Mouse (Mus musculus) bone marrow, adult 2 months (tissue): ENCODE results near the gene Pik3r1. TPM values are rescaled to one million over a fixed set of nuclear protein-coding genes. Genes with fewer than 3 reads are reported as not detected.

Experiments used
- H3K27ac ChIP-seq: fragments of 200-500 bp; 2 replicates; pipeline ENCODE4 v1.5.1; 2012; ENCODE audit warnings: low read depth, mild to moderate bottlenecking, control low read depth, inconsistent platforms, low read length; ENCODE audit not compliant: control insufficient read depth, poor library complexity, insufficient read depth
- H3K4me1 ChIP-seq: fragments of 200-500 bp; 2 replicates; pipeline ENCODE4 v1.6.1; 2011; ENCODE audit warnings: low read length; ENCODE audit not compliant: control insufficient read depth, insufficient read depth
- H3K4me3 ChIP-seq: fragments of 200-500 bp; replicated peaks from 2 replicates; pipeline ENCODE3; 2011; ENCODE audit warnings: mild to moderate bottlenecking, low read depth, low read length, control low read depth; ENCODE audit not compliant: control insufficient read depth
- CTCF ChIP-seq: fragments of 200-500 bp; IDR thresholded peaks from 2 replicates; pipeline ENCODE4 v1.5.1; 2011; ENCODE audit warnings: low read length, control low read depth; ENCODE audit not compliant: control insufficient read depth, insufficient read depth
- POLR2A ChIP-seq: fragments of 200-500 bp; IDR thresholded peaks from 2 replicates; pipeline ENCODE4 v1.6.1; 2011; ENCODE audit warnings: low read depth, mild to moderate bottlenecking, control low read depth, low read length, borderline replicate concordance; ENCODE audit not compliant: control insufficient read depth
- WGBS: fragments of 180-500 bp; shearing (Covaris S2); methylation state at CpG from one replicate; pipeline ENCODE4 v1.1.7; 2018; 5-methylcytosine and 5-hydroxymethylcytosine counted together
- polyA plus RNA-seq: library from polyadenylated mRNA; stranded (reverse); fragments of >200 nt; gene quantifications from 2 replicates; pipeline ENCODE4 v1.2.4, GENCODE M21; 2011; ENCODE audit warnings: low replicate concordance; ENCODE audit not compliant: missing spikeins, insufficient read depth, insufficient read length

Pik3r1 gene
- polyA plus RNA-seq, 1 experiment = 34.7 TPM

GRCm38 (mm10) chr13:101632771-101633170 is 135.2 kb downstream of the Pik3r1 start:
- Histone ChIP-seq H3K27ac (no peak overlapping the region), H3K4me1 (no peaks in the 10 kb centered on the region), H3K4me3 (no peak overlapping the region)
- TF ChIP-seq CTCF (no peak), POLR2A (no peak)
- 40% methylated on average over 4 of the region's 4 CpGs for WGBS

- Histone ChIP-seq H3K4me1 (no peaks in the 10 kb centered on the region), H3K27ac (no peak overlapping the region), H3K4me3 (no peak overlapping the region)
- WGBS = 90% methylated on average over 7 of the region's 7 CpGs
- TF ChIP-seq POLR2A (no peak), CTCF (no peak)
Measured at GRCm38 (mm10) chr13:101631561-101631960, 136.5 kb downstream of the Pik3r1 start.
